In the genomic region with DNA sequence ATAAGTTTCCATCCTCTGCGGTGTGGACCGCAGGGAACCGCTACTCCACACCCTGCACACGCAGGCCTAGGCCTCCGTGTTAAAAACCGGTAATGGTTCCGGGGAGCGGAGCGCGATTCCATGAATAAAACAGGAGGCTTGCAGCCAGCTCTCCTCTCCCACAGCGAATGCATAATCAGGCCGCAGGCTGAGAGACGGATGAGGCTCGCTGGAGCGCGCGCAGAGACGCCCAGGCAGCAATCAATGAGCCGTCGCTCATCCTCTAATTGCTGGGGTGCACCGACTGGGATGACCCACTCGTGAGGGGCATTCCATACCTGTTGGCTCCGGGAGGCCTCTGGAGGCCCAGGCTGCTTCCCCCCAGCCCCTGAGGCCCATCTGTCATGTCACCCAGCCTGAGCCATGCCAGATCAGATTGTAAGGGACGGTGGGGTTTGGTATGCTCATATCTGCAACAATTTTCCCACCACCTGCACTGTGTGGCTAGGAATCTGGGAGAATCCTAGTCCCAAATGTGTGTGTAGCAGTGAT, we compare ENCODE assay signal across 9 mouse cellular contexts. TPM values are rescaled to one million over a fixed set of nuclear protein-coding genes. Genes with fewer than 3 reads are reported as not detected.
DNase-seq lines count a peak whose midpoint lies in the region; ATAC-seq lines count a peak whose summit lies in the region.
"Had no signal": no experiment of that assay in that cellular context is flagged by ENCODE, and none has a peak within 500 bp of the region (broad histone marks: within the 10 kb centered on the region; RNA-seq: fewer than 3 reads in every experiment).

No protein-coding gene starts in this region.

- DNase-seq in frontal cortex, postnatal 36 days (ENCODE audit: low spot score in 2 of 2): peak; percentile 39 to 50
- DNase-seq in frontal cortex, postnatal 25 days (ENCODE audit: low spot score in 2 of 2): no peak
- DNase-seq in neural tube, embryonic 11.5 days (ENCODE audit: low spot score): peak; percentile 71
- DNase-seq in neural tube, embryonic 10.5 days (ENCODE audit: extremely low spot score, low spot score): no peak
- DNase-seq in telencephalon, adult 2 months (ENCODE audit: low read depth, low spot score): peak; percentile 26
- no peak for DNase-seq in spleen, postnatal 10 days (ENCODE audit: low spot score in 2 of 2)
- DNase-seq in adipocyte (ENCODE audit: low spot score): no peak

- peaks cover 10% of the 10 kb centered on the region for H3K4me1 ChIP-seq in neural tube, embryonic 11.5 days (ENCODE audit: control insufficient read depth, insufficient read depth, low read length)
- peaks cover 7% of the 10 kb centered on the region for H3K4me1 ChIP-seq in limb, embryonic 13.5 days

- no peaks in the 10 kb centered on the region for H3K27me3 ChIP-seq in neural tube, embryonic 11.5 days (ENCODE audit: control insufficient read depth, insufficient read depth, low read length)
- peaks cover 14% of the 10 kb centered on the region for H3K27me3 ChIP-seq in limb, embryonic 13.5 days

- 0 out of 2 replicates have a peak overlapping the region, but pooled peaks have one; percentile 6 for H3K4me3 ChIP-seq in neural tube, embryonic 11.5 days (ENCODE audit: low read depth, low read length)
- H3K4me3 ChIP-seq in limb, embryonic 13.5 days: 0 out of 2 replicates have a peak overlapping the region, but pooled peaks have one; percentile 1
- H3K4me3 ChIP-seq: myocyte had no signal

- ATAC-seq in neural tube, embryonic 11.5 days (ENCODE audit: insufficient read depth, low FRiP score, low TSS enrichment): peak; percentile 67
- ATAC-seq in limb, embryonic 13.5 days (ENCODE audit: low FRiP score, low read depth): no peak

- no peaks in the 10 kb centered on the region for H3K9me3 ChIP-seq in neural tube, embryonic 11.5 days (ENCODE audit: control insufficient read depth, low read length)
- no peaks in the 10 kb centered on the region for H3K9me3 ChIP-seq in limb, embryonic 13.5 days

- no peaks in the 10 kb centered on the region for H3K36me3 ChIP-seq in neural tube, embryonic 11.5 days (ENCODE audit: control insufficient read depth, insufficient read depth, low read length)
- no peaks in the 10 kb centered on the region for H3K36me3 ChIP-seq in limb, embryonic 13.5 days

- 0 out of 2 replicates have a peak overlapping the region, but pooled peaks have one; percentile 14 for H3K27ac ChIP-seq in neural tube, embryonic 11.5 days (ENCODE audit: low read depth, low read length)
- no peak overlapping the region for H3K27ac ChIP-seq in limb, embryonic 13.5 days

- peak overlapping the region; percentile 39 for H3K9ac ChIP-seq in neural tube, embryonic 11.5 days (ENCODE audit: low read length)
- peak overlapping the region; percentile 36 for H3K9ac ChIP-seq in limb, embryonic 13.5 days

- 6% methylated on average over 24 of the region's 24 CpGs for WGBS in neural tube, embryonic 11.5 days
- 14% methylated on average over 24 of the region's 24 CpGs for WGBS in limb, embryonic 13.5 days

- peak overlapping the region; percentile 32 for H3K4me2 ChIP-seq in neural tube, embryonic 11.5 days (ENCODE audit: low read depth)
- peak overlapping the region; percentile 37 for H3K4me2 ChIP-seq in limb, embryonic 13.5 days (replicated peaks)

RNA-seq across cellular contexts. Expression of a gene that starts 17.3 kb away (rescaled TPM):
- polyA plus RNA-seq in neural tube, embryonic 11.5 days (2014; fragmentation: Nextera tagmentation; extraction: Ambion mirVana): 59.6 and 61.8 TPM in 2 replicates
- polyA plus RNA-seq in limb, embryonic 13.5 days (2015; fragmentation: Nextera tagmentation; extraction: Ambion mirVana): 94.7 and 96.9 TPM in 2 replicates

RNA-seq across cellular contexts. Expression of a gene that starts 29.6 kb away (rescaled TPM):
- 36.2 and 38.9 TPM in 2 replicates for polyA plus RNA-seq in neural tube, embryonic 11.5 days (2014; fragmentation: Nextera tagmentation; extraction: Ambion mirVana)
- polyA plus RNA-seq in limb, embryonic 13.5 days (2015; fragmentation: Nextera tagmentation; extraction: Ambion mirVana): 39.5 and 40.4 TPM in 2 replicates

RNA-seq across cellular contexts. Expression of a gene that starts 36.2 kb away (rescaled TPM):
- polyA plus RNA-seq in neural tube, embryonic 11.5 days (2014; fragmentation: Nextera tagmentation; extraction: Ambion mirVana): 8.8 and 10.8 TPM in 2 replicates
- 9.7 and 11.0 TPM in 2 replicates for polyA plus RNA-seq in limb, embryonic 13.5 days (2015; fragmentation: Nextera tagmentation; extraction: Ambion mirVana)

RNA-seq across cellular contexts. Expression of a gene that starts 40.0 kb away (rescaled TPM):
- 247 and 261 TPM in 2 replicates for polyA plus RNA-seq in neural tube, embryonic 11.5 days (2014; fragmentation: Nextera tagmentation; extraction: Ambion mirVana)
- polyA plus RNA-seq in limb, embryonic 13.5 days (2015; fragmentation: Nextera tagmentation; extraction: Ambion mirVana): 298 and 306 TPM in 2 replicates

RNA-seq across cellular contexts. Expression of a gene that starts 43.1 kb away (rescaled TPM):
- 84.0 and 85.1 TPM in 2 replicates for polyA plus RNA-seq in neural tube, embryonic 11.5 days (2014; fragmentation: Nextera tagmentation; extraction: Ambion mirVana)
- polyA plus RNA-seq in limb, embryonic 13.5 days (2015; fragmentation: Nextera tagmentation; extraction: Ambion mirVana): 149 and 194 TPM in 2 replicates

Comparison
In these comparisons a context has a peak if more than half of its experiments do, and no peak if none do; other contexts are left out.
1. DNase-seq: peak in frontal cortex, postnatal 36 days (2 of 2), neural tube, embryonic 11.5 days (single experiment) and telencephalon, adult 2 months (single experiment); none in frontal cortex, postnatal 25 days (0 of 2), neural tube, embryonic 10.5 days (single experiment), spleen, postnatal 10 days (0 of 2) and adipocyte (single experiment).